Mouse (Mus musculus) lung, embryonic 14.5 days (tissue): ENCODE results near the gene Mea1. TPM values are rescaled to one million over a fixed set of nuclear protein-coding genes. Genes with fewer than 3 reads are reported as not detected.
A peak's percentile ranks its signal among the peaks of the same experiment; 100 is the strongest.

ENCODE experiments used
- ATAC-seq: fragments of 200-750 bp; cut with Nextera tagmentation; 2 replicates; pipeline ENCODE4 v1.8.0; 2017; ENCODE audit warnings: mild to moderate bottlenecking, moderate TSS enrichment, moderate library complexity; ENCODE audit not compliant: insufficient read depth
- DNase-seq: peaks from one replicate; pipeline ENCODE4 v3.0.0-alpha.2; 2015
- H3K27ac ChIP-seq: fragments of 300-500 bp; sonication (generic); 2 replicates; pipeline ENCODE4 v1.5.1; 2014; ENCODE audit warnings: low read depth, mild to moderate bottlenecking, moderate library complexity
- H3K27me3 ChIP-seq: fragments of 300-500 bp; sonication (generic); 2 replicates; pipeline ENCODE4 v1.6.1; 2014; ENCODE audit warnings: low read length, control low read depth; ENCODE audit not compliant: insufficient read depth
- H3K36me3 ChIP-seq: fragments of 300-500 bp; sonication (generic); 2 replicates; pipeline ENCODE4 v1.6.1; 2014; ENCODE audit warnings: control low read depth; ENCODE audit not compliant: insufficient read depth
- H3K4me1 ChIP-seq: fragments of 300-500 bp; sonication (generic); 2 replicates; pipeline ENCODE4 v1.6.1; 2014; ENCODE audit warnings: antibody characterized with exemption, control low read depth; ENCODE audit not compliant: insufficient read depth
- H3K4me2 ChIP-seq: fragments of 300-500 bp; sonication (generic); 2 replicates; pipeline ENCODE4 v1.6.1; 2014; ENCODE audit warnings: mild to moderate bottlenecking
- H3K4me3 ChIP-seq: fragments of 300-500 bp; sonication (generic); 2 replicates; pipeline ENCODE4 v1.5.1; 2014; ENCODE audit warnings: low read depth, low read length
- H3K9ac ChIP-seq: fragments of 300-500 bp; sonication (generic); 2 replicates; pipeline ENCODE4 v1.6.1; 2014
- H3K9me3 ChIP-seq: fragments of 300-500 bp; sonication (generic); 2 replicates; pipeline ENCODE4 v1.6.1; 2016; ENCODE audit warnings: low read depth, low read length, control low read depth
- CTCF ChIP-seq: IDR thresholded peaks from 2 replicates; pipeline ENCODE4 v1.5.1; 2016; ENCODE audit warnings: antibody characterized with exemption, low read depth
- WGBS: fragments of 180-500 bp; shearing (Covaris S2); extraction: QIAGEN DNeasy Blood & Tissue Kit; methylation state at CpG from one replicate; pipeline ENCODE4 v1.1.7; 2014; 5-methylcytosine and 5-hydroxymethylcytosine counted together
- polyA plus RNA-seq: library from polyadenylated mRNA; unstranded; fragments of >200 nt; fragmentation: Nextera tagmentation; extraction: Ambion mirVana; gene quantifications from 2 replicates; pipeline ENCODE4 v1.2.1, GENCODE M21; 2014

The Mea1 gene
- polyA plus RNA-seq, 1 experiment from 2014 or later, result 131 TPM

- H3K27ac ChIP-seq, result no peak overlapping the region
- no peaks in the 10 kb centered on the region for H3K9me3 ChIP-seq
- no peak overlapping the region for H3K4me2 ChIP-seq
- no peak overlapping the region for H3K9ac ChIP-seq
- WGBS, result 41% methylated on average over 6 of the region's 6 CpGs
- H3K36me3 ChIP-seq, result peaks cover 22% of the 10 kb centered on the region; the same call in 1 of the 2 replicates
- peak; percentile 40 for DNase-seq
- no peak overlapping the region for H3K4me3 ChIP-seq
- ATAC-seq, result no peak
- H3K4me1 ChIP-seq, result no peaks in the 10 kb centered on the region
- peaks cover 9% of the 10 kb centered on the region; the same call in 1 of the 2 replicates for H3K27me3 ChIP-seq
- TF ChIP-seq CTCF, result peak; percentile 45
Observed at GRCm38 (mm10) chr17:46728021-46728420, 49.4 kb downstream of the Mea1 start.

DNA sequence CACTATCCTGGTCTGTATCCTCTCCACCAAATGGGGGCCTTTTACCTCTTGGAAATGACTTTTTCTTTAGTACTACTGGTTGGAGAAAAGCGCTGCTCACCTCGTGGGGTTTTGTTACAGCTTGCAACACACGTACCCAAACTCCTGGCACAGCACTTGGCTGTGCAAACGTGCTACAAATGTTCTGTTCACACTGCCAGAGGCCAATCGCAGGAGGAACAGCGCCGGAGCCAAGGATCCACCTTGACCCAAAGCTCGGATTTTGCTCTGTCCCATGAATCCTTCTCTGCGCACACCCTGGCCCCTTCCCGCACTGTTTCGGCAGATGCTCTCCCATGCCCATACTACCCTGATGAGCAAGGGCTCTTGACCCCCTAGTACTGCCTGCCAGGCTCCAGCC lies 49.9 kb downstream of the Mea1 start:
- Histone ChIP-seq H3K9ac (no peak overlapping the region), H3K36me3 (peaks cover 17% of the 10 kb centered on the region; the same call in 1 of the 2 replicates), H3K27me3 (peaks cover 9% of the 10 kb centered on the region; the same call in 1 of the 2 replicates), H3K4me3 (peak overlapping the region; percentile 25; the same call in 1 of the 2 replicates), H3K4me1 (no peaks in the 10 kb centered on the region), H3K9me3 (no peaks in the 10 kb centered on the region), H3K27ac (no peak overlapping the region), H3K4me2 (peak overlapping the region; percentile 57)
- TF ChIP-seq CTCF, result no peak
- 39% methylated on average over 11 of the region's 11 CpGs for WGBS
- DNase-seq (no peak), ATAC-seq (no peak)

DNA sequence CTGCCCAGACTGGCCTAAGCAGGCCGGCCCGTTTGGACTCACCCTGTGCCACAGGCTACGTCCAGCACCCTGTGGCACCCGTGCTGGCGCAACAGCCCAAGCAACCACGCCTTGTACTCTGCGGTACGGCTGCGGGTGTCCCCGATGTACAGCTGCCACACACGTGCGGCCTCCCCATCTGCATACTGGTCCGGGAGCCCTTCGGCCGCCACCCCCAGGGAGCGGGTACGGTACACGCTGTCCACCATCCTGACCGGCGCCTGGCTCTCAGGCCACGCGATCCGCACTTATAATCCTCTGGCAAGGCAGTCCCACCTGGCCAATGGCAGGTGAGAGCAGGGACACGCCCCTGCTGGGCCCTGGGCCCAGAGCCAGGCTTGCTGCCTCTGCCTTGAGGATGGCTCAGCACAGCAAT lies 50.3 kb downstream of the Mea1 start, which contains the start of gene Gnmt:
Gene Gnmt (minus strand): TSS at position 265 of the 415 bp plus-strand sequence.
- H3K27ac ChIP-seq, result no peak within 1 kb of the TSS
- peak within 1 kb of the TSS; percentile 25 for H3K4me3 ChIP-seq
- peak; percentile 45 for DNase-seq
- H3K36me3 ChIP-seq, result peaks cover 14% of the 10 kb centered on the region; the same call in 1 of the 2 replicates
- H3K4me1 ChIP-seq, result no peaks in the 10 kb centered on the region
- TF ChIP-seq CTCF, result no peak
- ATAC-seq, result peak; percentile 48; the same call in 1 of the 2 replicates
- H3K4me2 ChIP-seq, result peak within 1 kb of the TSS; percentile 57
- H3K9me3 ChIP-seq, result no peaks in the 10 kb centered on the region
- 16% methylated on average over 24 of the region's 24 CpGs for WGBS
- H3K9ac ChIP-seq, result no peak within 1 kb of the TSS
- peaks cover 9% of the 10 kb centered on the region; the same call in 1 of the 2 replicates for H3K27me3 ChIP-seq

Other genes starting within 250 kb of the Mea1 start
- gene Crip3, start 249.9 kb upstream of the Mea1 start, polyA plus RNA-seq, result 0.41 TPM in 1 of 2 replicates, not detected in the other
- gene Slc22a7, start 240.3 kb upstream of the Mea1 start, polyA plus RNA-seq, result not detected in 2 replicates
- 0.05 and 0.11 TPM in 2 replicates for gene Ttbk1, start 191.1 kb upstream of the Mea1 start, polyA plus RNA-seq
- gene Dnph1, start 182.1 kb upstream of the Mea1 start, polyA plus RNA-seq, result 50.3 and 60.8 TPM in 2 replicates
- 2.8 and 2.9 TPM in 2 replicates for gene Cul9, start 132.4 kb upstream of the Mea1 start, polyA plus RNA-seq
- 11.4 and 15.1 TPM in 2 replicates for gene Srf, start 122.6 kb upstream of the Mea1 start, polyA plus RNA-seq
- gene Ptk7, start 49.3 kb upstream of the Mea1 start, polyA plus RNA-seq, result 79.5 and 99.3 TPM in 2 replicates
- gene Klc4, start 32.8 kb upstream of the Mea1 start, polyA plus RNA-seq, result 20.2 and 21.4 TPM in 2 replicates
- 113 and 114 TPM in 2 replicates for gene Mrpl2, start 32.6 kb upstream of the Mea1 start, polyA plus RNA-seq
- gene Cul7, start 28.5 kb upstream of the Mea1 start, polyA plus RNA-seq, result 36.6 TPM in 2 replicates
- gene Rrp36, start 4.4 kb upstream of the Mea1 start, polyA plus RNA-seq, result 47.6 and 48.5 TPM in 2 replicates
- gene Klhdc3, start 2.1 kb downstream of the Mea1 start, polyA plus RNA-seq, result 108 and 111 TPM in 2 replicates
- 97.6 and 104 TPM in 2 replicates for gene Ppp2r5d, start 26.3 kb downstream of the Mea1 start, polyA plus RNA-seq
- gene Pex6, start 32.7 kb downstream of the Mea1 start, polyA plus RNA-seq, result 23.0 and 25.7 TPM in 2 replicates
- 0.77 and 1.5 TPM in 2 replicates for gene Gnmt, start 50.4 kb downstream of the Mea1 start, polyA plus RNA-seq
- 77.4 and 79.3 TPM in 2 replicates for gene Cnpy3, start 73.4 kb downstream of the Mea1 start, polyA plus RNA-seq
- gene Ptcra, start 84.9 kb downstream of the Mea1 start, polyA plus RNA-seq, result 0.24 and 0.37 TPM in 2 replicates
- gene 2310039H08Rik, start 93.8 kb downstream of the Mea1 start, polyA plus RNA-seq, result 58.2 and 64.7 TPM in 2 replicates
- 169 and 171 TPM in 2 replicates for gene Rpl7l1, start 103.9 kb downstream of the Mea1 start, polyA plus RNA-seq
- gene Bicral, start 179.7 kb downstream of the Mea1 start, polyA plus RNA-seq, result 4.7 and 6.5 TPM in 2 replicates
- gene Tbcc, start 211.9 kb downstream of the Mea1 start, polyA plus RNA-seq, result 58.5 and 61.2 TPM in 2 replicates
- not detected in 2 replicates for gene Prph2, start 231.7 kb downstream of the Mea1 start, polyA plus RNA-seq